Mouse (Mus musculus): ENCODE data around the gene Slc3a1.

DNA sequence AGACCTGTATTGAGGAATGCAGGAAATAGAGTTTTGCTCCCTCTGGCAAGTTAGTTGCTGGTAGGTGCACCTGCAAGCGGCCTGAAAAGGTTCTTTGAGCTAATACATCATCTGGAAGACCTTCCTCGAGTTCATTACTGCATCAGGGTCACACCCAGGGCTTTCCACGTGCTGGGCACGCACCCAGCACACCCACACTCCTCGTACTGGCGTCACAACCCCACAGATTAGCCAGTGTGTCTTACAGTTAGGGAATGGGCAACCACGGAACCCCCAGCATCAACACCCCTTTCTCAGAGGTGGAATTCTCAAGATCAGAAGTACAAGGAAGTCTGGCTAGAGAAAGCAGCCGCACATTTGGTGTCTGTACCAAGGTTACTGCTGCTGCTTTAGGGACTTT is 3.9 kb upstream of the Slc3a1 start:
- TF ChIP-seq CTCF (IDR thresholded peaks at IDR 0.05; ENCODE audit: low read depth) (no peak), EP300 (IDR thresholded peaks at IDR 0.05; ENCODE audit: low read depth) (no peak)
